Comparison of ENCODE assay signal across 17 mouse cellular contexts in genomic region chr7:122528201-122528600, GRCm38 (mm10).
"Had no signal": no experiment of that assay in that cellular context is flagged by ENCODE, and none has a peak within 500 bp of the region (broad histone marks: within the 10 kb centered on the region; RNA-seq: fewer than 3 reads in every experiment).

No protein-coding gene starts in this region.

- H3K4me3 ChIP-seq: neural tube, embryonic 12.5 days; neural tube, embryonic 13.5 days; neural tube, embryonic 15.5 days; stomach, embryonic 15.5 days had no signal

- H3K9ac ChIP-seq: neural tube, embryonic 12.5 days; neural tube, embryonic 13.5 days; neural tube, embryonic 15.5 days; stomach, embryonic 15.5 days had no signal

- H3K9me3 ChIP-seq: neural tube, embryonic 12.5 days; neural tube, embryonic 13.5 days; neural tube, embryonic 15.5 days; stomach, embryonic 15.5 days had no signal

- H3K4me1 ChIP-seq: neural tube, embryonic 12.5 days; neural tube, embryonic 13.5 days; neural tube, embryonic 15.5 days; stomach, embryonic 15.5 days had no signal

- H3K36me3 ChIP-seq: neural tube, embryonic 12.5 days; neural tube, embryonic 13.5 days; stomach, embryonic 15.5 days had no signal

- H3K27ac ChIP-seq: neural tube, embryonic 12.5 days; neural tube, embryonic 13.5 days; neural tube, embryonic 15.5 days; stomach, embryonic 15.5 days; stomach, postnatal 0 days had no signal

- H3K4me2 ChIP-seq: neural tube, embryonic 12.5 days; neural tube, embryonic 13.5 days; neural tube, embryonic 15.5 days; stomach, embryonic 15.5 days had no signal

- DNase-seq: retina, postnatal 1 day; right cerebral cortex, adult 18-20 months; right cerebral cortex, postnatal 14 days; right cerebral cortex, postnatal 25 days; right cerebral cortex, postnatal 4 days; spleen, adult 18-20 months; thymus, adult 18-20 months; thymus, adult 2 months; thymus, postnatal 14 days; thymus, postnatal 25 days; thymus, postnatal 36 days; thymus, postnatal 4 days had no signal

- H3K27me3 ChIP-seq: neural tube, embryonic 12.5 days; neural tube, embryonic 13.5 days; neural tube, embryonic 15.5 days; stomach, embryonic 15.5 days had no signal
